Mouse (Mus musculus) liver, embryonic 15.5 days (tissue): ENCODE measurements around the gene 1810049J17Rik. TPM values are rescaled to one million over a fixed set of nuclear protein-coding genes. Genes with fewer than 3 reads are reported as not detected.
"Not testable (repeated sequence)": the region's sequence is repeated elsewhere in the genome, so short reads cannot be mapped to it uniquely, and the experiment has no call there.

ENCODE experiments used
- ATAC-seq: fragments of 200-750 bp; cut with Nextera tagmentation; 2 replicates; pipeline ENCODE4 v1.8.0; 2017; ENCODE audit warnings: moderate number of reproducible peaks, mild to moderate bottlenecking, moderate library complexity; ENCODE audit not compliant: insufficient read depth
- H3K27ac ChIP-seq: fragments of 300-500 bp; sonication (generic); replicated peaks from 2 replicates; pipeline ENCODE4 v1.5.1; 2015; ENCODE audit warnings: mild to moderate bottlenecking, inconsistent platforms
- H3K27me3 ChIP-seq: fragments of 300-500 bp; sonication (generic); 2 replicates; pipeline ENCODE4 v1.6.1; 2015; ENCODE audit warnings: mild to moderate bottlenecking, inconsistent platforms
- H3K36me3 ChIP-seq: fragments of 300-500 bp; sonication (generic); replicated peaks from 2 replicates; pipeline ENCODE4 v1.6.1; 2015; ENCODE audit warnings: moderate library complexity, mild to moderate bottlenecking, inconsistent platforms
- H3K4me1 ChIP-seq: fragments of 300-500 bp; sonication (generic); replicated peaks from 2 replicates; pipeline ENCODE4 v1.6.1; 2015; ENCODE audit warnings: inconsistent platforms
- H3K4me2 ChIP-seq: fragments of 300-500 bp; sonication (generic); 2 replicates; pipeline ENCODE4 v1.6.1; 2015; ENCODE audit warnings: moderate library complexity, mild to moderate bottlenecking, inconsistent platforms
- H3K4me3 ChIP-seq: fragments of 300-500 bp; sonication (generic); replicated peaks from 2 replicates; pipeline ENCODE4 v1.5.1; 2015; ENCODE audit warnings: mild to moderate bottlenecking, inconsistent platforms
- H3K9ac ChIP-seq: fragments of 300-500 bp; sonication (generic); 2 replicates; pipeline ENCODE4 v1.6.1; 2015; ENCODE audit warnings: moderate library complexity, mild to moderate bottlenecking, inconsistent platforms
- H3K9me3 ChIP-seq: fragments of 300-500 bp; sonication (generic); replicated peaks from 2 replicates; pipeline ENCODE4 v1.6.1; 2016; ENCODE audit warnings: inconsistent platforms
- WGBS: fragments of 180-500 bp; shearing (Covaris S2); methylation state at CpG from one replicate; pipeline ENCODE4 v1.1.7; 2015; ENCODE audit warnings: mixed read lengths; ENCODE audit not compliant: insufficient replicate concordance; 5-methylcytosine and 5-hydroxymethylcytosine counted together
- polyA plus RNA-seq: library from polyadenylated mRNA; unstranded; fragments of >200 nt; fragmentation: Nextera tagmentation; extraction: Ambion mirVana; gene quantifications from 2 replicates; pipeline ENCODE4 v1.2.1, GENCODE M21; 2015

Gene 1810049J17Rik
- 0.40 and 0.77 TPM in 2 replicates for polyA plus RNA-seq

DNA sequence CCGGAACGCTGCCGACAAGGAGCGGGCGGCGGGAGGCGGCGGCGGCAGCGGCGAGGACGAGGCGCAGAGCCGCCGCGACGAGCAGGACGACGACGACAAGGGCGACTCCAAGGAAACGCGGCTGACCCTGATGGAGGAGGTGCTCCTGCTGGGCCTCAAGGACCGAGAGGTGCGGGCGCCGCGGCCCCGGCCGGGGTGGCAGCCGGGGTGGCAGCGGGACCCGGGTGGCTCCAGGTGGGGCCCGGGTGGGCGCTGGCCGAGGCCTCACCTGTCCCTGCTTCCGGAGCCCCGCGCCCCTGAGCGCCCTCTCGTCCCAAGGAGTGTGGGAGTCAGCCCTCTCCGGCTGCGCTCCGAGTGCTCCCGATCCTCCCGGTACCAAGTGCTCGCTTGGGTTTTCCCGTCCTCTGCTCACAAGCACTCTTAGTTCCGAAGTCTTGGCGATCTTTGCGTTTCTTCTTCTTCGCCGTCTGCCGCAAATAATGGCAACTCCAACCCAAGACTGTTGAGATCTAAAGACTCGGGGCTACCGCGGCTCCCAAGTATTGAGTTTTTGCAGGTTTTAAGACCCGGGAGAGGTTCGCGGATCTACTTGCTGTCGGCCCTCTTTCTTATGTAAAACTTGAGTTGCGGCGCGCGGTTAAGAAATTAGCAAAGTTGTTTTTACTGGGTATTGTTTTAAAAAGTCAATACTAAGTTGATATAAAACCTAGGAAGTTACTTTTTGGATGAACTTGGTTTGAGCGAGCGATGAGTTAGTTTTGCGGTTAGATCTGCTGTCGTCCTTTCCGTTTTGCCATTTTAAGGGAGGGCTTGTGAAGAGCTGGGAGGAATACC, at the start of gene 1810049J17Rik:
1810049J17Rik (minus strand) TSS at position 112 of the 834 bp plus-strand sequence.
- Histone ChIP-seq H3K36me3 (peaks cover 4% of the 10 kb centered on the region), H3K9ac (peak within 1 kb of the TSS; percentile 100), H3K4me3 (peak within 1 kb of the TSS; percentile 100), H3K9me3 (no peaks in the 10 kb centered on the region), H3K27me3 (peaks cover 5% of the 10 kb centered on the region), H3K27ac (peak within 1 kb of the TSS; percentile 94), H3K4me1 (peaks cover 49% of the 10 kb centered on the region), H3K4me2 (peak within 1 kb of the TSS; percentile 92)
- ATAC-seq: peak; percentile 42
- WGBS: under 1% methylated on average over 68 of the region's 70 CpGs

DNA sequence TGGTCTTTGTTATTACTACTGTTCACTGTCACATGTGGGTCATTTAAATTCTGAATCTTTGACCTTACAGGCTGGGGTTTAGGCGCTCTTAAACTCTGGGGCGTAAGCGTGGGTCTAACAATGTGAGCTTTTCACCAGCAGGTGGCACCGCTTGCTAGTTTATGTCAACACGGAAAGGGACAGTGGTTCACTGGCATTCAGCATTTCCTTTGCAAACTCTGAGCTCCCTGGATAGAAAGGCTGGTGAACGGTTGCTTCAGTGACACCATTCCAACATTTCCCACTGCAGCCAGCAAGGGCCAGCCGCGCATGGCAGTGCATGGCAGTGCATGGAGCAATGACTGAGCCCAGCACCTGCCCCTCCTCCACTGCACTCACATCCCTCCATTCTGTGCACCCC, 49.5 kb upstream of the 1810049J17Rik start:
- Histone ChIP-seq H3K36me3 (no peaks in the 10 kb centered on the region), H3K9ac (no peak overlapping the region), H3K27me3 (no peaks in the 10 kb centered on the region), H3K4me1 (peaks cover 52% of the 10 kb centered on the region), H3K4me2 (no peak overlapping the region), H3K4me3 (no peak overlapping the region), H3K9me3 (no peaks in the 10 kb centered on the region), H3K27ac (no peak overlapping the region)
- ATAC-seq: no peak
- WGBS: 4% methylated on average over 8 of the region's 8 CpGs

DNA sequence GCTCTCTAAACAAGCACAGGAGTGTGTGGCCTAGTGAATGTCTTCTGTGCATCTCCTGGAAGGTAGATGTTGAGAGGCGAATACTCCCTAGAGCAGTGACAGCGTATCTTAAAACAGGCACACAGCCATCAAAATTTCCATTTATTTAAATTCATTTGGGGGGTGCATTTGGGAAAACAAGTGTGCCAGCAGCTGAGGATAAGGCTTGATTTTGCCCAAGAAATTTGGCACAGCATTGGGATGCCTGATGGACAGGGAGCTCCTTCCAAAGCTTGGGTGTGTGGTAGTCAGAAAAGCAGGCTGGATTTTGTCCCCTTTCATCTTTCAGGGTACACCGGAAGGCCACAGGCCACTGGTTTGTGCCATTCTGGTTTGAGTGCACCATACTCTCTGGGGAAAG, 48.4 kb upstream of the 1810049J17Rik start:
- H3K27ac ChIP-seq: no peak overlapping the region
- H3K9me3 ChIP-seq: no peaks in the 10 kb centered on the region
- no peak for ATAC-seq
- H3K4me2 ChIP-seq: no peak overlapping the region
- H3K4me1 ChIP-seq: peaks cover 51% of the 10 kb centered on the region
- 85% methylated on average over 3 of the region's 3 CpGs for WGBS
- no peak overlapping the region for H3K9ac ChIP-seq
- H3K4me3 ChIP-seq: no peak overlapping the region
- H3K27me3 ChIP-seq: no peaks in the 10 kb centered on the region
- no peaks in the 10 kb centered on the region for H3K36me3 ChIP-seq

DNA sequence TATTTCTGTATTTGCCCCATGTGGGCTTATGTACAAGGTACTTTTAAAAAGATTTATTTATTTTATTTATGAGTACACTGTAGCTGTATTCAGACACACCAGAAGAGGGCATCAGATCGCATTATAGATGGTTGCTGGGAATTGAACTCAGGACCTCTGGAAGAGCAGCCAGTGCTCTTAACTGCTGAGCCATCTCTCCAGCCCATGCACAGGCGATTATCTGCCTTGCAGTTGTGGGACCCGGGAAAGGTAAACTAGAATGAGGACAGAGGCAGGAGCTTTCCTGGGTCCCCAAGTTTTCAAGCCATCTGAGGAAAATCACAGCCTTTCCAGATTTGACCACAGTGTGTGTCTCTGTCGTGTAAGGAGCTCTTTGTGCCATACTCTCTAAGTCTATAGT, 47.2 kb upstream of the 1810049J17Rik start:
- 51% methylated on average over 4 of the region's 4 CpGs for WGBS
- H3K4me2 ChIP-seq: no peak overlapping the region
- ATAC-seq: no peak
- no peak overlapping the region for H3K4me3 ChIP-seq
- no peak overlapping the region for H3K27ac ChIP-seq
- H3K27me3 ChIP-seq: no peaks in the 10 kb centered on the region
- no peaks in the 10 kb centered on the region for H3K9me3 ChIP-seq
- H3K36me3 ChIP-seq: no peaks in the 10 kb centered on the region
- no peak overlapping the region for H3K9ac ChIP-seq
- H3K4me1 ChIP-seq: peaks cover 43% of the 10 kb centered on the region

DNA sequence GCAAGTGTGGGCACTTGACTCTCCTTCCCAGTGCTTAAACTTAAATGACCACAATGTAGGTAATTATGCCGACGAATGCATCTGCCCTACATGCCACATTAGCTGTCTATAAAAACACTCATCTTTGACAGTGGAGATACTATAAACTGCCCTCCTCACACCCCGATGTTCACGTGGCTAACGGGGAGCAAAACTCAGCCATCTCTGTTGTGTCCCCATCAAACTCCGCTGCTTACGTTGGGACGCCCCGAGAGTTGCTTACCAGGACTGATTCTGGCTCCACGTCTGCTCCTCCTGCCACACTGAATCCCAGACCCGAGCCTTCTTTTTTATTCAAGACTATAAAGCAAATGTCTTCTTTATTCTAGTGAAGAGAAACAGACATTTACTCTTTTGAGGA, 46.7 kb upstream of the 1810049J17Rik start:
- Histone ChIP-seq H3K4me2 (peak overlapping the region; percentile 62; the same call in 1 of the 2 replicates), H3K9ac (no peak overlapping the region), H3K27me3 (no peaks in the 10 kb centered on the region), H3K4me3 (no peak overlapping the region), H3K4me1 (peaks cover 41% of the 10 kb centered on the region), H3K27ac (peak overlapping the region; percentile 85), H3K36me3 (no peaks in the 10 kb centered on the region), H3K9me3 (no peaks in the 10 kb centered on the region)
- 76% methylated on average over 11 of the region's 11 CpGs for WGBS
- no peak for ATAC-seq

GRCm38 (mm10) chr15:12367306-12368080, 45.8 kb upstream of the 1810049J17Rik start:
- peak overlapping the region; percentile 85 for H3K27ac ChIP-seq
- peak overlapping the region; percentile 62 for H3K4me2 ChIP-seq
- no peaks in the 10 kb centered on the region for H3K27me3 ChIP-seq
- H3K9ac ChIP-seq: peak overlapping the region; percentile 9; the same call in 1 of the 2 replicates
- no peaks in the 10 kb centered on the region for H3K9me3 ChIP-seq
- H3K36me3 ChIP-seq: no peaks in the 10 kb centered on the region
- ATAC-seq: peak; percentile 91
- H3K4me1 ChIP-seq: peaks cover 41% of the 10 kb centered on the region
- 12% methylated on average over 13 of the region's 13 CpGs for WGBS
- peak overlapping the region; percentile 32 for H3K4me3 ChIP-seq

DNA sequence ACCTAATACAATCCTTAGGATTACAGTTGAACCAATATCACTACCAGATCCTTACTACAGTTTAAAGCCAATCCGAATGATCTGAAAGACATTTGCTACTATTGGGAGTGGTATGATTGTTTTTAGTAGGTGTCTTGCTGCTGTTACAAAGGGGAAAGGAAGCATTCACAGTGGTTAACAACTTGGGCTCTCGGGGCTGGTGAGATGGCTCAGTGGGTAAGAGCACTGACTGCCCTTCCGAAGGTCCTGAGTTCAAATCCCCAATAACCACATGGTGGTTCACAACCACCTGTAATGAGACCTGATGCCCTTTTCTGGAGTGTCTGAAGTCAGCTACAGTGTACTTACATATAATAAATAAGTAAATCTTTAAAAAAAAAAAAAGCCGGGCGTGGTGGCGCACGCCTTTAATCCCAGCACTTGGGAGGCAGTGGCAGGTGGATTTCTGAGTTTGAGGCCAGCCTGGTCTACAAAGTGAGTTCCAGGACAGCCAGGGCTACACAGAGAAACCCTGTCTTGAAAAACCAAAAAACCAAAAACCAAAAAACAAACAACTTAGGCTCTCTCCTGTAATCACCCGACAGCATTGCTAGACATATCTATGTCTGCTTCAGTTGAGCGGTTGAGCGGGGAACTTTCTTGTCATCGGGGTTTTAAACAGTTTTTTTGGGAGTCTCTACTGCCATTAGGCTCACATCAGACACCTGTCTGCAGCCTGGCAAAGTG, 45.0 kb upstream of the 1810049J17Rik start:
- peak overlapping the region; percentile 85 for H3K27ac ChIP-seq
- not testable (repeated sequence) for ATAC-seq, H3K36me3 ChIP-seq, H3K27me3 ChIP-seq, H3K9me3 ChIP-seq
- WGBS: 56% methylated on average over 11 of the region's 11 CpGs
- H3K9ac ChIP-seq: peak overlapping the region; percentile 9; the same call in 1 of the 2 replicates
- peaks cover 41% of the 10 kb centered on the region for H3K4me1 ChIP-seq
- peak overlapping the region; percentile 62 for H3K4me2 ChIP-seq
- H3K4me3 ChIP-seq: peak overlapping the region; percentile 32

GRCm38 (mm10) chr15:12366072-12366469, 44.4 kb upstream of the 1810049J17Rik start:
- H3K27ac ChIP-seq: peak overlapping the region; percentile 6; the same call in 1 of the 2 replicates
- no peak for ATAC-seq
- peaks cover 38% of the 10 kb centered on the region for H3K4me1 ChIP-seq
- no peak overlapping the region for H3K4me2 ChIP-seq
- no peaks in the 10 kb centered on the region for H3K36me3 ChIP-seq
- WGBS: 46% methylated on average over 3 of the region's 3 CpGs
- no peaks in the 10 kb centered on the region for H3K9me3 ChIP-seq
- H3K9ac ChIP-seq: no peak overlapping the region
- H3K27me3 ChIP-seq: no peaks in the 10 kb centered on the region
- H3K4me3 ChIP-seq: no peak overlapping the region

- Histone ChIP-seq H3K9ac (no peak overlapping the region), H3K4me1 (peaks cover 38% of the 10 kb centered on the region), H3K9me3 (no peaks in the 10 kb centered on the region), H3K27me3 (no peaks in the 10 kb centered on the region), H3K36me3 (no peaks in the 10 kb centered on the region), H3K4me3 (no peak overlapping the region), H3K4me2 (no peak overlapping the region), H3K27ac (peak overlapping the region; percentile 6; the same call in 1 of the 2 replicates)
- ATAC-seq: no peak
- WGBS: 64% methylated on average over 15 of the region's 15 CpGs
These were observed 43.8 kb upstream of the 1810049J17Rik start for GRCm38 (mm10) chr15:12365416-12366071.

- H3K4me2 ChIP-seq: no peak overlapping the region
- no peak for ATAC-seq
- H3K9me3 ChIP-seq: no peaks in the 10 kb centered on the region
- no peaks in the 10 kb centered on the region for H3K27me3 ChIP-seq
- H3K9ac ChIP-seq: no peak overlapping the region
- no peaks in the 10 kb centered on the region for H3K36me3 ChIP-seq
- H3K4me3 ChIP-seq: no peak overlapping the region
- WGBS: 66% methylated on average over 4 of the region's 4 CpGs
- no peak overlapping the region for H3K27ac ChIP-seq
- H3K4me1 ChIP-seq: peaks cover 38% of the 10 kb centered on the region
These were observed 42.4 kb upstream of the 1810049J17Rik start for GRCm38 (mm10) chr15:12364096-12364495.
